Mouse (Mus musculus): ENCODE measurements around the gene Ceacam10.
A peak's percentile ranks its signal among the peaks of the same experiment; 100 is the strongest.
"Not testable (repeated sequence)": the region's sequence is repeated elsewhere in the genome, so short reads cannot be mapped to it uniquely, and the experiment has no call there.

Gene Ceacam10

DNA sequence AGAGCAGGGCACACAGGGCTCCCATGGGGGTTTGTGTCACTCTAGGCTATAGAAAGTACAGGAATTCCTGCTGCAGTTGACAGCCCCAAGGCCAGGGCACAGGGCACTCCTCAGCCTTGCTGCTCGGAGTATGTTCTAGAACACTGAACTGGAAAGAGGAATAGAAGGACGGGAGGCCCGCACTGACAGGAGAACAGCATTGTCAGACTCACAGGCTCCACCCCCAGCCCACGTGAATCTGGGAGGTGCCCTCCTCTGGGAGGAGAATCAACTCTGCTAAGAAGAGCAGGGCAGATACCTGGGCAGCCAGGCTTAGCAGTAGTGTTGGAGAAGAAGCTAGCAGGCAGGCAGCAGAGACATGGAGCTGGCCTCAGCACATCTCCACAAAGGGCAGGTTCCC, at the start of gene Ceacam10:
Gene Ceacam10, plus strand, starts transcription at position 289 of the 400 bp plus-strand sequence.
- not testable (repeated sequence) for DNase-seq (ENCODE audit: low spot score in 2 of 2)

DNA sequence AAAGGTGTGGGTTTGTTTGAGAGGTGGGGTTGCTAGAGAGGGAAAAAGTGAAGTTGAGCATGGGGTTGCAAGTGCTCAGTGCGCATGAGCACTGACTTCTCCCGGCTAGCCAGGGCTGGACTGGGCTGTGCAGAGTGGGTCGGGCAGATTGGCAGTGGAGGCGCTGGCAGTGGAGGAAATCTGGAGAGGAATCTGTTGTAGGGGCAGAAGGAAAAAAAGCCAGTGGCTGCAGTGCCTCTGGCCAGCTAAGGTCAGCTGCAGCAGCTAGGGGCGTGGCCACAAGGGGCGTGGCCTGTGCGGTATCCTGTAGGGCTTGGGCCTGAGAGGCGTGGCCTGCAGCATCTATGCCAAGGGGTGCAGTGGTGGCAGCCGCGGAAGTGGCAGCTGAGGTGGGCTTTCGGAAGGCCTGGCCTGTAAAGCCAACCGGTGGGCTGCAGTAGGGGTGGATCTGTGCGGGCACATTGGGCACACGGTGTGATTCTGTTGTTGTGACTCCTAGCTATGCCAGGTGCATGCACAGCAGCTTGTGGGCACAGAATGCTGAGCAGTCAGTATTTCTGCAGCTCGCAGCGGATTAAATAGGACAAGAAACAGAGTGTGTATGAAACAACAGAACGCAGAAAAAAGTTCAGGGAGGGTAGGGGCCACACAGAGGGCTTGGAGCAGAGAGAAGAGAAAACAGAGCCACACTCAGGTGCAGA, 40.9 kb upstream of the Ceacam10 start:
- DNase-seq (ENCODE audit: low spot score in 2 of 2): peak in 1 of 2 experiments; percentile 35

DNA sequence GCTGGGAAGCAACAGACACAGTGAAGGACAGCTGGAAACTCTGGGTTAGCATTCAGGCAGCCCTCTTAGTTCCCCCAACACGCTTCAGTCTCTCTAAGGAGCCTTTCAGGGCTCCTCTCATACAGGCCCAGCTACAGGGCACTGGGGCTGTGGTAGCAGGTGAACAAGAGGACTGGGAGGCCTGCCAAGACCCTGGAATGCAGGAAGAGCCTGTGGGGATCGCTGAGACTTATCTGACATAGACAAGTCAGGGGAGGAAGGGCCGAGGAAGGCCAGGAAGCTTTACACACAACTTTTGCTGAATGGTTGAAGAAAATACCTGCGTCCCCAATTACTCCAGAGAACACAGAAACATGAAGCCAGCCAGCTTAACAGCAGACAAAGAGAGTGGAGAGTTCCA, 26.3 kb upstream of the Ceacam10 start:
- no peak for DNase-seq (ENCODE audit: low spot score in 2 of 2)

DNA sequence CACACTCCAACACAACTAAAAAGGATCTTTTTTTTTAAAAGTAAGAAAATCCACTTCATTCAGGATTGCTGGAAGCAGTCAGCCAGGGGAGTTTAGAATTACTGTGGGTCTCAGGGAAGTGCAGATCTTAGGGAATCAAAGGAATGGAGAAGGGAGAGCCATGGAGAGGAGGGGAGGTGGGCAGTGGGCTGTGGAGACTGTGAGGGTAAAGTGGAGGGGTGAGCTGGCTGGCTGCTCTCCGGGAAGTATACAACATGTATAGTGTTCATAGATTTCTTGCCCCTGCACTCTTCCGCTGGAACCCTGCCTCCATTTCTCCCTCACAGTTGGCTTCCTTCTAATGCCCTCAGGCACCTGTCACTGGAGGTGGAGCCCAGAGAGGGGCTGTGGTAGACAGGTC, 25.4 kb upstream of the Ceacam10 start:
- no peak for DNase-seq (ENCODE audit: low spot score in 2 of 2)

DNA sequence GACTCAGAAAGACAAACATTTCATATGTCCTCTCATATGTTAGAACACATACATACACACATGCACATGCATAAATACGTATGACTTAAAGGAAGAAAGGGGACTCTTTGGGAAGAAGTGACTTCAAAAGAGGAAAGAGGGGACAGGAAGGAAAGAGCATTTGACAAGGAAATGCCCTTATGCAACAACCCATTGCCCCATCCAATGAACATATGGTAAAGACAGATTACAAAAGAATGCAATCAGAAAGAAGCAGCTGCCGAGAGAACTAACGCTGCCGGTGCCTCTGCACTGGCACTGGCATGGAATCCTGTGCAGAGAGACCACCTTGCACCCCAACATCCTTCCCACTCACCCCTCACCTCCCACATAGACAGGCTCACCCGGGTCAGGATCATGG, 23.5 kb upstream of the Ceacam10 start:
- no peak for DNase-seq (ENCODE audit: low spot score in 2 of 2)

DNA sequence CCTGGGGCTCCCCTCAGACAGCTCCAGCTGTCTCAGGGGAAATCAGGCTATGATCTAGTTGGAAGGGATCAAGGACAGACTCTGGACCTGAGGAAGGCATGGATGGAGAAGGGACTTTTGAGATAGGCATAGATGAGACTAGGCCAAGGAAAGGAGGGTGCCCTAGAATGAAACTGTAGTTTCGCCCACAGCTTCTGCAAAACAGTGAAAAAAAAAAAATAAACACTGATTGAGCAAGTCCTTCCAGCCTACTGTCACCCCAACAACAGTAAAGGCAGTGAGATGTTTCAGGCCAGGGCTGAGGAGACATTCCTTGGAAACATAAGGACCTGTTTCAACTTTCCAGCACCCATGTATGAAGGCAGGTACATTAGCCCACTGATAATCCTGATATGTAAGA, 18.5 kb upstream of the Ceacam10 start:
- DNase-seq (ENCODE audit: low spot score in 2 of 2): no peak

DNA sequence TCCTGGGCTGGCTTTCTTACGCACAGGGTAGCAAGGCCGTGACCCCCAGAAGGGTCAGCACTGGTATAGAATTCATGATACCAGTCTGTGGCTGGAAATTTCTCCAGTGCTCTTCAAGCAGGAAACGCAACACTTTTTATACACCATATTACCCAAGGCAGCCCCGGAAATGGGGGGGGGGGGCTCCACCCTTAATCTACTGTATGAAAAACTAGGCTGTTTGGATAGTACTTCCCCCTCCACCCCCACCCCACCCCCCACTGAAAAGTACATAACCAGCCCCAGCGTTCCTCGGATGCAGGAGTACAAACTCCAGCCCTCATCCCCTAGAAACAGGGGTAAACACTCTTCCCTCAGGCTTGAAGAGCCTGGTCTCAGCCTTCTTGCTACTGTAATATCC, 16.8 kb upstream of the Ceacam10 start, which contains the start of gene Cd177:
Gene Cd177, minus strand, starts transcription at position 101 of the 400 bp plus-strand sequence.
- DNase-seq (ENCODE audit: low spot score in 2 of 2): no peak

DNA sequence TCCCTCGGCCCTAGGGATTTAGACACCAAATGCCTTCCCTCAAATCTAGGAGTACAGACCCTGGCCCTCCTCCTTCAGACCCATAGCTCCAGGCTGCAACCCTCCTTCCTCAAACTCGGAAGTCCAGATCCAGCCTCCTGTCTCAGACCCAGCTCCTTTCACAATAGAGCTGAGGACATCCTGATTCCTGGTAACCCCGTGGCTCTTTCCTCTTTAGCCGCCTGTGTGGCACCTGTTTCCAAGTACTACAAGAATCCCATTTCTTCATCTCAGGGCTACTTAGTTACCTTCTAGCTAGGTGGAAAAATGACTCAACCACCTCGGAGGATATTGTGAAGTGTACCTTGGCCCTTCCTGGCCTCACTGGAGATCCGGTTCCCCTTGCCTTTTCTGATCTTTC, 15.8 kb upstream of the Ceacam10 start:
- no peak for DNase-seq (ENCODE audit: low spot score in 2 of 2)

DNA sequence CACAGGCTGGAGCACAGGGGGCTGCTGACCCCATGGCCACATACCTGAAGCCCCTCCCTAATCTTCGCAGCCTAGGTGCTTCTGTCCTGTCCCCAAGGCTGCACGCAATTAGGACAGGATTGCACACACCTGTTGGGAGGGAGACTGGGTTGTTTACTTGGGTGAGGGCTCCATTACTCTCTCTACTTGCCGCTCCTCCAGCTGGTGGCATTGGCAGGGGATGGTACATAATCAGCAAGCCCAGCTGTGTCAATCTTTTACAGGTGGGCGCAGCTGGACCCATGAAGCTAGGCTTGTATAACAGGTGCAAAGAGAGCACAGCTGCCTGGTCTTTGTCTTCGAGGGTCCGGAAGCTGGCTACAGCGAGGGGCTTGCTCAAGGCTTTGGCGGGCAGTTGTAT, 14.4 kb upstream of the Ceacam10 start:
- no peak for DNase-seq (ENCODE audit: low spot score in 2 of 2)

DNA sequence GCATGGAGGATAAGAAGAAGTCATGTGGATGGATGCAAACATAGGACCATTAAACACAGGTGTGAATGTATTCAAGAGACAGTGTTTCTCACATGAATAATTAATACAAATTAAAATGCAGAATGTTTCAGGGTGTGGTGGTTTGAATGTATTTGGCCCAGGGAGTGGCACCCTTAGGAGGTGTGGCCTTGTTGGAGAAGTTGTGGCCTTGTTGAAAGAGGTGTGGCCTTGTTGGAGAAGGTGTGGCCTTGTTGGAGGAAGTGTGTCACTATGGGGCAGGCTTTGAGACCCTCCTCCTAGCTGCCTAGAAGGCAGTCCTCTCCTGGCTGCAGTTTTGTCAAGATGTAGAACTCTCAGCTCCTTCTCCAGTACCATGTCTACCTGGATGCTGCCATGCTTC, 5.6 kb upstream of the Ceacam10 start:
- DNase-seq (ENCODE audit: low spot score in 2 of 2): no peak

DNA sequence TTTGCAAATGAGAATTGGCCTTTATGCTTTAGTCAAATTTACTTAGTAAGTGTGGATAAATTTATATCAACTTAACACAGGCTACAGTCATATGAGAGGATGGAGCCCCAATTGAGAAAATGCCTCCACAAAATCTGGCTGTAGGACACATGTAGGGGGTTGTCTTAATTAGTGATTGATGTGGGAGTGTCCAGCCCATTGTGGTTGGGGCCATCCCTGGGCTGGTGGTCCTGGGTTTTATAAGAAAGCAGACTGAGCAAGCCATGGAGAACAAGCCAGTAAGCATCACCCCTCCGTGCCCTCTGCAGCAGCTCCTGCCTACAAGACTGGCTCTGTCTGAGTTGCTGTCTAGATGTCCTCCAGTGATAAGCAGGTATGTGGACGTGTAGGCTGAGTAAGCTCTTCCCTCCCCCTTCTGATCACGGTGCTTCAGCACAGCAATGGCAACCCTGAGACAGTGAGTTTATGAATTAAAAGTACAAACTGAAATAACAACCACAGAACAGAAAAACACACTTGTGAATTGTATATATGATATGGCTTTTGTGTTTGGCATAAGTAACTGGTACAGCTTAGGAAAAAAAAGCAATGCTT, 3.0 kb upstream of the Ceacam10 start:
- DNase-seq (ENCODE audit: low spot score in 2 of 2): no peak

DNA sequence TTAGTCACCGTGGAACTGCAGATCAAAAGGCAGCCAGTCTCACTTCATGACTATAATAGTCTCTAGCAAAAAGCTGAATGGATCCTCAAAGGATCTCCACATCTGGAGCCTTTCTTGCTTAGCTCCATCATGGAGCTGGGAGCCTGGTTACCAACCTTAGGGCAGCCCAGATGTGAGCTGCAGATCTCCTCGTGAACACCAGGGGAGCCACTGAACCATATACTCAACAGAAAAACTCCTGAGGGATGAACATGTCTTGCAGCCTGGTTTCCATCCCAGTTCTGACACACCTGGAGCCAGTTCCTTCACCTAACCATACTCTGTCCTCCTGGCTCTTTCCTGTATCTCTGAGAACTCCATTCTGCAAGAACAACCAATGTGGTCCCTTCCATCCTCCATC, 861 bp upstream of the Ceacam10 start:
- DNase-seq (ENCODE audit: low spot score in 2 of 2): no peak

DNA sequence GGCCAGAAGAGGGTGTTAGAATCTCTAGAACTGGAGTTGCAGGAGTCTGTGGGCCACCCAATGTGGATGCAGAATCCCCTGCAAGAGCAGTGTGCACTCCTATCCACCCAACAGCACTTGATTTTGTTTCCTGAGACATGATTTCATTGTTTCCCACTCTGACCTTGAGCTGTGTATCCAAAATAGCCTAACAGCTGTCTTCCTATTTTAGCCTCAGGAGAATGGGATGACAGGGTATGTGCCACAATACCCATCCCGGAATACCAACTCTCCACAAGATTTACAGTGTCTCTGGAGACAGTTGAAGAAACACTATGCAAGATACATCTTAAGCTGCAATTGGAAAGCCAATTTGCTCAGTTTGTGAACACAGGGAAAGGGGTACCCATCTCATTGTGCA, 20.9 kb downstream of the Ceacam10 start:
- no peak for DNase-seq (ENCODE audit: low spot score in 2 of 2)

DNA sequence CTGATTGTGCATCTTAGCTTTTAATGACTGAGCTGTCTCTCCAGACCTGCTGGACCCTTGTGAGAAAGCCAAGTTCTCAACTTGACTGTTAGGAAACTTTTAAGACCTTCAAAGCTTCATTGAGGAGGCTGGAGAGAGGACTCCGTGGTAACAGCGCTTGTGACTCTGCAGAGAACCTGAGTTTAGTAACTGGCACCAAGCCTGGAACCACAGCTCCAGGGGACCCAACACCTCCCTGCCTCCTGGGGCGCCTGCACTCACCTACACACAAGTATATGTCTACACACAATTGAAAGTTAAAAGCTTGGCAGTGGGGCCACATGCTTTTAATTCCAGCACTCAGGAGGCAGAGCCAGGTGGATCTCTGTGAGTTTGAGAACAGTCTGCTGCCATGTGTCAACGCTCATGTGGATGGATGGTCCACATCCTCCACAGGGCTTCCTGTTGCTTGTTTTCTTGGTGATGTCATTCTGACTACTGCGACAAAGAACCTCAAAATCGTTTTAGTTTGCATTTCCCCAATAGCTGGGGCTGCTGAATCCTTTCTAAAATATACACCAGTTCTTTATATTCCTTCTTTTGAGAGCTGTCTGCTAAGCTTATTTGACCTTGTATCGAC, 25.3 kb downstream of the Ceacam10 start:
- no peak for DNase-seq (ENCODE audit: low spot score in 2 of 2)

DNA sequence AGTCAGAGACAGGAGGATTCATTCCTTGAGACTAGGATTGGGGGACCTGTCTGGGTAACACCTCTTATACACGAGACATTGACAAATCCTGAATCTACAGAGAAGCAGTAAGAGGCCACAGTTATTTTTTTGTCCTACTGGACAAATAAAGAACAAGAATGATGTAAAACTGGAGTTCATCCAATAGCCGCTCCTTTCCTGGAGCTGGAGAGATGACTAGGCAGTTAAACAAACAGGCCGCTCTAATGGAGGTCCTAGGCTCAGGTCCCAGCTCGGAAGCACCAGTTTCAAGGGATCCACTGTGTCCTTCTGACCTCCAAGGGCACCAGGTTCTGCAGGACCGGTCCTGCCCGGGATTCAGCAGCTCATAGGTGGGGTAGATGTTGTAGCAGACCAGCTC, 27.8 kb downstream of the Ceacam10 start:
- no peak for DNase-seq (ENCODE audit: low spot score in 2 of 2)

DNA sequence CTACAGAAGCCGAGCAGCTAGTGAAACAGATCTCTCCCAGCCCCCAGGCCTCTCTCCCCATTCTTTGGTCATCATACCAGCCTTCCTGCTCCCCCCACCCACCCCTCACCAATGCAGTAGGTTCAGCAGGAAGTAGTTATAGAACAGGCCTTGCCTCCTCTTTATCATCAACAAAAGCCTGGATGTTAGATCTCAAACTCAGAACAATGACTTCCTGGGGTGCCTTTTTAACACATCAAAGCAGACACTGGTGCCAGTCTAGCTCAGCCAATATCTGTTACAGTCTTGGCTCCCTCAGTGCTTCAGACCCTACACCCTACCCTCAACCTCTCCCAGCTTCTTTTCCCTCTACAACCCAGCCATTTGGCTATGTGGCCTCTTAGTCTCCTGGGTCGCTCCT, 32.0 kb downstream of the Ceacam10 start:
- DNase-seq (ENCODE audit: low spot score in 2 of 2): no peak

DNA sequence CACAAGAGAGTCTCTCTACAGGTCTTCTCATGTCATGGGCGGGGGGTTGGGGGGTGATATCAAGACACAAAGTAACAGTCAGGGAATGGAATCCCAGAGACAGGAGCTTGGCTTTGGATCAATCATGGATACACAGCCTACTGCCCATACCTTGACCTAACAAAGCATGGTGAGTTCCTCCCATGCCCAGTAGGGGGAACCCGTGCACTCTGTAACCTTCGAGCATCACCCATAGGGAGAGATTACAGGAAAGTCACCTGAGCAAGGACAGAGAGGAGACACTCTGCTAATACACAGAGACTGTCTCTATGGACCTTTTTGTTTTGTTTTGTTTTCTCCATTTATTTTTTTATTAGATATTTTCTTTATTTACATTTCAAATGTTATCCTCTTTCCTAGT, 40.5 kb downstream of the Ceacam10 start:
- peak; percentile 78 to 87 for DNase-seq (ENCODE audit: low spot score in 2 of 2)

DNA sequence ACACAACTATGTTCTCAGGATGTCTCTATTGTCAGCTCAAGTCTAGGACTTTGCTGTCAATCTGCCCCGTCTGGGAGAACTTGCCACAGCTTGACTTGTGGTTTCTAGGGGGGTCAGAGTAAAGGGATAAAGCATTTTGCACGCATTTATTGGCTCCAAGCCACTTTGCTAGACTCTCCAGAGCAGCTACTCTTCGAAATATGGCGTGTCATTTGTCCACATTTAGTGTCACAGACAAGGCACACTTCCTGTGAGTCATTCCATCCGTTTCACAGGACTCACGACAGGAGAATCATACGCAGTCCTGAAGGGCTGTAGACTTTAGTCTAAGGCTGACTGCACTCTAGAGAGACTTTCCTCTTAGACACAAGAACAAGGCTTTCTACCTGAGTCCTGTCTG, 47.4 kb downstream of the Ceacam10 start:
- no peak for DNase-seq (ENCODE audit: low spot score in 2 of 2)

DNA sequence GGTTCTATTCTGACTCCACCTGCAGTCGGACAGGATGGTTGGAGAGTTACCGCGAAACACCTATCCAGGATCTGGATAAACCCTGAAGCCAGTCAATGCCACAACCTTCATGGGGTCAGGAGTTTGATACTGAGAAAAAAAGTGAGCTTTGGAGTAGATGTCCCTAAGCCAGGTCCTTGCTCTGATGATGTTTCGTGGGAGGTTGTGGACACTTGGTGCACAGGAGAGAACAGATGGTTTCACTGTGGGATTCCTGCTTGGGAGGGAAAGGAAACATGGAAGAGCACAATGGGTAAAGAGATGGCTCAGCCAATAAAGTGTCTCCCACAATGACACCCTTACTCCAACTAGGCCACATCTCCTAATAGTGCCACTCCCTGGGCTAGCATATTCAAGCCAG, 50.2 kb downstream of the Ceacam10 start:
- no peak for DNase-seq (ENCODE audit: low spot score in 2 of 2)
